In genomic region chr15:96666663-96667062, GRCm38 (mm10) we compare ENCODE assay signal across 8 mouse cellular contexts. TPM values are rescaled to one million over a fixed set of nuclear protein-coding genes. Genes with fewer than 3 reads are reported as not detected.
DNase-seq lines count a peak whose midpoint lies in the region; ATAC-seq and TF ChIP-seq lines count a peak whose summit lies in the region.

No protein-coding gene starts in this region.

- no peak overlapping the region for H3K9ac ChIP-seq in heart, embryonic 11.5 days (ENCODE audit: low read depth, low read length)
- H3K9ac ChIP-seq in kidney, postnatal 0 days (ENCODE audit: low read depth, low read length), result no peak overlapping the region
- H3K9ac ChIP-seq in liver, embryonic 16.5 days (ENCODE audit: low read depth, low read length), result no peak overlapping the region
- no peak overlapping the region for H3K9ac ChIP-seq in neural tube, embryonic 12.5 days

- no peak overlapping the region for H3K27ac ChIP-seq in heart, embryonic 11.5 days (ENCODE audit: low read depth, low read length)
- H3K27ac ChIP-seq in kidney, postnatal 0 days, result no peak overlapping the region
- no peak overlapping the region for H3K27ac ChIP-seq in liver, embryonic 16.5 days (ENCODE audit: low read length)
- no peak overlapping the region for H3K27ac ChIP-seq in neural tube, embryonic 12.5 days

- H3K4me1 ChIP-seq in heart, embryonic 11.5 days (ENCODE audit: control insufficient read depth, insufficient read depth, low read length), result peaks cover 3% of the 10 kb centered on the region; the same call in 1 of the 2 replicates
- H3K4me1 ChIP-seq in kidney, postnatal 0 days (replicated peaks; ENCODE audit: insufficient read depth, low read length), result no peaks in the 10 kb centered on the region
- H3K4me1 ChIP-seq in liver, embryonic 16.5 days (ENCODE audit: control insufficient read depth, low read depth, low read length), result peaks cover 5% of the 10 kb centered on the region
- 0 out of 2 replicates have a peak, but pooled peaks cover 7% of the 10 kb centered on the region for H3K4me1 ChIP-seq in neural tube, embryonic 12.5 days

- no peaks in the 10 kb centered on the region for H3K27me3 ChIP-seq in heart, embryonic 11.5 days (ENCODE audit: control insufficient read depth, insufficient read depth, low read length)
- H3K27me3 ChIP-seq in kidney, postnatal 0 days (ENCODE audit: insufficient read depth, low read length), result no peaks in the 10 kb centered on the region
- no peaks in the 10 kb centered on the region for H3K27me3 ChIP-seq in liver, embryonic 16.5 days (ENCODE audit: control insufficient read depth, insufficient read depth, low read depth, low read length)
- no peaks in the 10 kb centered on the region for H3K27me3 ChIP-seq in neural tube, embryonic 12.5 days (replicated peaks)

- peak overlapping the region; percentile 55 for H3K4me2 ChIP-seq in heart, embryonic 11.5 days
- peak overlapping the region; percentile 43 for H3K4me2 ChIP-seq in kidney, postnatal 0 days (ENCODE audit: low read length)
- H3K4me2 ChIP-seq in liver, embryonic 16.5 days (ENCODE audit: low read depth, low read length), result peak overlapping the region; percentile 61
- H3K4me2 ChIP-seq in neural tube, embryonic 12.5 days (replicated peaks), result peak overlapping the region; percentile 43

- no peaks in the 10 kb centered on the region for H3K9me3 ChIP-seq in heart, embryonic 11.5 days (replicated peaks; ENCODE audit: control insufficient read depth, low read length)
- H3K9me3 ChIP-seq in kidney, postnatal 0 days (replicated peaks; ENCODE audit: low read length), result no peaks in the 10 kb centered on the region
- H3K9me3 ChIP-seq in liver, embryonic 16.5 days (replicated peaks; ENCODE audit: control insufficient read depth, low read length), result no peaks in the 10 kb centered on the region
- H3K9me3 ChIP-seq in neural tube, embryonic 12.5 days, result no peaks in the 10 kb centered on the region

- TF ChIP-seq CTCF in kidney, postnatal 0 days (IDR thresholded peaks at IDR 0.05; ENCODE audit: low read depth), result peak; percentile 86

- 7% methylated on average over 7 of the region's 7 CpGs for WGBS in heart, embryonic 11.5 days (ENCODE audit: insufficient replicate concordance)
- 5% methylated on average over 7 of the region's 7 CpGs for whole genome bisulfite sequencing in kidney, postnatal 0 days
- 1% methylated on average over 7 of the region's 7 CpGs for WGBS in liver, embryonic 16.5 days (ENCODE audit: insufficient replicate concordance)
- WGBS in neural tube, embryonic 12.5 days, result 6% methylated on average over 7 of the region's 7 CpGs

- peak; percentile 80 for ATAC-seq in CD4-positive, CD25-positive, alpha-beta regulatory T cell, adult 4 months
- no peak for ATAC-seq in heart, embryonic 11.5 days (replicated peaks; ENCODE audit: insufficient number of reproducible peaks, low FRiP score, low TSS enrichment)
- no peak for ATAC-seq in kidney, postnatal 0 days (replicated peaks; ENCODE audit: low FRiP score, low read depth)
- peak; percentile 51 for ATAC-seq in liver, embryonic 16.5 days (ENCODE audit: low read depth)
- ATAC-seq in neural tube, embryonic 12.5 days (ENCODE audit: low FRiP score, low read depth), result peak; percentile 80

- peak; percentile 49 to 52 for DNase-seq in adrenal gland, adult 18-20 months (ENCODE audit: low spot score in 2 of 2)
- DNase-seq in embryo, embryonic 9.5 days (ENCODE audit: extremely low spot score), result peak; percentile 71
- DNase-seq in kidney, postnatal 0 days (ENCODE audit: low spot score), result peak; percentile 92
- peak; percentile 75 for DNase-seq in thymus, postnatal 25 days

- no peaks in the 10 kb centered on the region for H3K36me3 ChIP-seq in heart, embryonic 11.5 days (ENCODE audit: control insufficient read depth, insufficient read depth, low read length)
- no peaks in the 10 kb centered on the region for H3K36me3 ChIP-seq in kidney, postnatal 0 days (ENCODE audit: insufficient read depth, low read length)
- H3K36me3 ChIP-seq in liver, embryonic 16.5 days (ENCODE audit: control insufficient read depth, insufficient read depth), result no peaks in the 10 kb centered on the region
- H3K36me3 ChIP-seq in neural tube, embryonic 12.5 days, result no peaks in the 10 kb centered on the region

- H3K4me3 ChIP-seq in heart, embryonic 11.5 days (ENCODE audit: low read depth, low read length), result 0 out of 2 replicates have a peak overlapping the region, but pooled peaks have one; percentile 8
- 0 out of 2 replicates have a peak overlapping the region, but pooled peaks have one; percentile 3 for H3K4me3 ChIP-seq in kidney, postnatal 0 days (replicated peaks; ENCODE audit: low read depth, low read length)
- H3K4me3 ChIP-seq in liver, embryonic 16.5 days (ENCODE audit: low read depth, low read length), result peak overlapping the region; percentile 38
- H3K4me3 ChIP-seq in neural tube, embryonic 12.5 days, result no peak overlapping the region

RNA-seq across cellular contexts. Expression of gene Slc38a1, which starts 23.9 kb away (rescaled TPM):
- 10 to 100 TPM; 65.0 to 80.7 TPM for polyA plus RNA-seq in CD4-positive, CD25-positive, alpha-beta regulatory T cell, adult 4 months (2017; shearing (Covaris generic))
- 10 to 100 TPM; 23.6 to 28.5 TPM for total RNA-seq in adrenal gland, adult 18-20 months (2021)
- polyA plus RNA-seq in heart, embryonic 11.5 days (2014; fragmentation: Nextera tagmentation; extraction: Ambion mirVana), result 75.5 and 81.9 TPM in 2 replicates
- polyA plus RNA-seq in kidney, postnatal 0 days (2015; fragmentation: Nextera tagmentation; extraction: Ambion mirVana), result 44.3 and 56.2 TPM in 2 replicates
- polyA plus RNA-seq in liver, embryonic 16.5 days (2015; fragmentation: Nextera tagmentation; extraction: Ambion mirVana), result 12.3 and 13.4 TPM in 2 replicates
- polyA plus RNA-seq in neural tube, embryonic 12.5 days (2016; fragmentation: Nextera tagmentation; extraction: Ambion mirVana), result 151 and 161 TPM in 2 replicates

RNA-seq across cellular contexts. Expression of gene Slc38a2, which starts 32.9 kb away (rescaled TPM):
- 10 to 100 TPM; 34.6 to 44.7 TPM for polyA plus RNA-seq in CD4-positive, CD25-positive, alpha-beta regulatory T cell, adult 4 months (2017; shearing (Covaris generic))
- 100 to 1,000 TPM; 103 to 210 TPM for total RNA-seq in adrenal gland, adult 18-20 months (2021)
- 139 and 157 TPM in 2 replicates for polyA plus RNA-seq in heart, embryonic 11.5 days (2014; fragmentation: Nextera tagmentation; extraction: Ambion mirVana)
- 111 and 113 TPM in 2 replicates for polyA plus RNA-seq in kidney, postnatal 0 days (2015; fragmentation: Nextera tagmentation; extraction: Ambion mirVana)
- 37.9 and 38.8 TPM in 2 replicates for polyA plus RNA-seq in liver, embryonic 16.5 days (2015; fragmentation: Nextera tagmentation; extraction: Ambion mirVana)
- polyA plus RNA-seq in neural tube, embryonic 12.5 days (2016; fragmentation: Nextera tagmentation; extraction: Ambion mirVana), result 163 and 176 TPM in 2 replicates

Comparison
In these comparisons a context has a peak if more than half of its experiments do, and no peak if none do; other contexts are left out.
1. ATAC-seq: peak in CD4-positive, CD25-positive, alpha-beta regulatory T cell, adult 4 months (single experiment), liver, embryonic 16.5 days (single experiment) and neural tube, embryonic 12.5 days (single experiment); none in heart, embryonic 11.5 days (single experiment) and kidney, postnatal 0 days (single experiment).
2. Peak in every context shown above with its lines, with median percentiles within 50 percentile points of each other: DNase-seq and H3K4me2 ChIP-seq.